In the genomic region with DNA sequence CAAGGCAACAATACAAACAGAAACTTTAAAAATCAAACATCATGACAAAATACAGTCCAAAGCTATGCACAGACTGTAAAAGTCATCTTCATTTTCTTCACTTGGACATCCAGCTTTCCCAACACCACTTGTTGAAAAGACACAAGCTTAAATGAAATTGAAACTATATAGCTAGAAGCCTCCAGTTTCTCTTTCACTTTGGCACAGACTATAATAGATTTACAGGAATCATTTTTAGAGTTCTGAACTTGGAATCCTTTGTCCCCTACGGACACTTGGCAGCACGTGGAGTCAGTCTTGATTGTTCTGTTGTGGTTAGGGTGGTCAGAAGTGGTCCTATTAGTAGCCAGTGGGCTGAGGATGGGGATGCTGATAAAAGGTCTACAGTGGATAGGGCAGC, we compare ENCODE assay signal across 22 mouse cellular contexts.
DNase-seq lines count a peak whose midpoint lies in the region; ATAC-seq and TF ChIP-seq lines count a peak whose summit lies in the region.
"Had no signal": no experiment of that assay in that cellular context is flagged by ENCODE, and none has a peak within 500 bp of the region (broad histone marks: within the 10 kb centered on the region; RNA-seq: fewer than 3 reads in every experiment).

No protein-coding gene starts in this region.

- peak; percentile 58 for ATAC-seq in inflammation-experienced regulatory T-cells, adult 6 months
- ATAC-seq: forebrain, embryonic 15.5 days; intestine, embryonic 16.5 days had no signal

- DNase-seq in cerebellum, adult 2 months: no peak
- no peak for DNase-seq in cerebellum, adult 9-11 months
- DNase-seq in kidney, adult 9 months: peak; percentile 5
- DNase-seq in kidney, adult 2 months: no peak
- DNase-seq in CD4-positive helper T cell, adult 2 months (ENCODE audit: low read depth, low spot score): peak; percentile 4
- no peak for DNase-seq in yolk sac, embryonic 10.5 days (ENCODE audit: low spot score)
- DNase-seq in embryonic facial prominence, embryonic 10.5 days (ENCODE audit: low spot score): no peak
- DNase-seq: adrenal gland, adult 8-10 months; cerebellum, adult 9-10 months; gastrocnemius, postnatal 14 days; lung, postnatal 14 days; right cerebral cortex, postnatal 4 days; thymus, postnatal 25 days had no signal

- TF ChIP-seq POLR2A in cerebellum, adult 2 months (IDR thresholded peaks at IDR 0.05; ENCODE audit: borderline replicate concordance, insufficient read depth, low read length): no peak
- no peak for TF ChIP-seq POLR2A in kidney, adult 2 months (IDR thresholded peaks at IDR 0.05; ENCODE audit: low read depth, low read length)

- TF ChIP-seq CTCF in cerebellum, adult 2 months (IDR thresholded peaks at IDR 0.05; ENCODE audit: borderline replicate concordance, insufficient read depth, low read depth, low read length): no peak
- no peak for TF ChIP-seq CTCF in kidney, adult 2 months (conservative IDR thresholded peaks at IDR 0.05; ENCODE audit: insufficient read depth, insufficient read length, low read depth, low read length)

- WGBS in cerebellum, adult 2 months: 63% methylated on average over 2 of the region's 2 CpGs
- 66% methylated on average over 2 of the region's 2 CpGs for WGBS in kidney, adult 2 months
- WGBS in embryonic facial prominence, embryonic 10.5 days: 86% methylated on average over 2 of the region's 2 CpGs

- H3K27me3 ChIP-seq in cerebellum, adult 2 months (ENCODE audit: control insufficient read depth, insufficient read depth, low read length): no peaks in the 10 kb centered on the region
- no peaks in the 10 kb centered on the region for H3K27me3 ChIP-seq in kidney, adult 2 months (replicated peaks; ENCODE audit: control insufficient read depth, insufficient read depth, low read length)
- no peaks in the 10 kb centered on the region for H3K27me3 ChIP-seq in embryonic facial prominence, embryonic 10.5 days (replicated peaks; ENCODE audit: low read depth, poor library complexity, severe bottlenecking)
- H3K27me3 ChIP-seq: embryonic facial prominence, embryonic 13.5 days; forebrain, embryonic 15.5 days; hindbrain, embryonic 13.5 days; liver, embryonic 15.5 days; neural tube, embryonic 12.5 days had no signal

- H3K27ac ChIP-seq in cerebellum, adult 2 months (ENCODE audit: insufficient read depth, low read length): 0 out of 2 replicates have a peak overlapping the region, but pooled peaks have one; percentile 30
- no peak overlapping the region; the same call in 1 of the 2 replicates for H3K27ac ChIP-seq in kidney, adult 2 months (ENCODE audit: insufficient read depth, low read depth, low read length)
- no peak overlapping the region for H3K27ac ChIP-seq in embryonic facial prominence, embryonic 10.5 days (replicated peaks)
- H3K27ac ChIP-seq: embryonic facial prominence, embryonic 13.5 days; forebrain, embryonic 15.5 days; hindbrain, embryonic 13.5 days; kidney, postnatal 0 days; liver, embryonic 15.5 days; midbrain, embryonic 10.5 days; neural tube, embryonic 12.5 days had no signal

- H3K4me3 ChIP-seq in cerebellum, adult 2 months (replicated peaks; ENCODE audit: insufficient read depth, low read depth, low read length): no peak overlapping the region
- no peak overlapping the region for H3K4me3 ChIP-seq in kidney, adult 2 months (ENCODE audit: insufficient read depth, low read depth, low read length)
- no peak overlapping the region for H3K4me3 ChIP-seq in embryonic facial prominence, embryonic 10.5 days
- H3K4me3 ChIP-seq: embryonic facial prominence, embryonic 13.5 days; forebrain, embryonic 15.5 days; hindbrain, embryonic 13.5 days; liver, embryonic 15.5 days; midbrain, embryonic 10.5 days; neural tube, embryonic 12.5 days had no signal

- H3K9me3 ChIP-seq in embryonic facial prominence, embryonic 10.5 days: no peaks in the 10 kb centered on the region
- H3K9me3 ChIP-seq: embryonic facial prominence, embryonic 13.5 days; forebrain, embryonic 15.5 days; hindbrain, embryonic 13.5 days; liver, embryonic 15.5 days; midbrain, embryonic 10.5 days; neural tube, embryonic 12.5 days had no signal

- no peaks in the 10 kb centered on the region; the same call in 1 of the 2 replicates for H3K4me1 ChIP-seq in cerebellum, adult 2 months (ENCODE audit: control insufficient read depth, insufficient read depth, low read length)
- H3K4me1 ChIP-seq in kidney, adult 2 months (ENCODE audit: control insufficient read depth, insufficient read depth, low read length): no peaks in the 10 kb centered on the region
- no peaks in the 10 kb centered on the region for H3K4me1 ChIP-seq in embryonic facial prominence, embryonic 10.5 days
- H3K4me1 ChIP-seq: embryonic facial prominence, embryonic 13.5 days; hindbrain, embryonic 13.5 days; liver, embryonic 15.5 days; midbrain, embryonic 10.5 days; neural tube, embryonic 12.5 days had no signal

- no peaks in the 10 kb centered on the region for H3K36me3 ChIP-seq in kidney, adult 2 months (ENCODE audit: control insufficient read depth, insufficient read depth, low read length)
- no peaks in the 10 kb centered on the region for H3K36me3 ChIP-seq in embryonic facial prominence, embryonic 10.5 days (replicated peaks)
- H3K36me3 ChIP-seq: embryonic facial prominence, embryonic 13.5 days; forebrain, embryonic 15.5 days; hindbrain, embryonic 13.5 days; liver, embryonic 15.5 days; midbrain, embryonic 10.5 days; neural tube, embryonic 12.5 days had no signal

Comparison
In these comparisons a context has a peak if more than half of its experiments do, and no peak if none do; other contexts are left out.
1. DNase-seq: peak in kidney, adult 9 months (single experiment) and CD4-positive helper T cell, adult 2 months (single experiment); none in cerebellum, adult 2 months (0 of 2), cerebellum, adult 9-11 months (single experiment), kidney, adult 2 months (single experiment), yolk sac, embryonic 10.5 days (single experiment) and embryonic facial prominence, embryonic 10.5 days (single experiment).